Mouse (Mus musculus) E14TG2a.4 (cell line): ENCODE measurements at regions not wholly inside any gene's neighbourhood (a gene's known extent, or its start where the extent isn't known, plus 50 kb on each side); places are given as distances from the start of the nearest gene placed in this dataset.

Source experiments
- CTCF ChIP-seq: conservative IDR thresholded peaks from 2 replicates; pipeline ENCODE4 v1.5.1; 2014; ENCODE audit warnings: low read length
- NANOG ChIP-seq: IDR thresholded peaks from 2 replicates; pipeline ENCODE4 v1.6.1; 2014; ENCODE audit warnings: borderline replicate concordance, low read length, mixed read lengths
- POU5F1 ChIP-seq: IDR thresholded peaks from 2 replicates; pipeline ENCODE4 v1.6.1; 2014; ENCODE audit warnings: low read length, borderline replicate concordance

DNA sequence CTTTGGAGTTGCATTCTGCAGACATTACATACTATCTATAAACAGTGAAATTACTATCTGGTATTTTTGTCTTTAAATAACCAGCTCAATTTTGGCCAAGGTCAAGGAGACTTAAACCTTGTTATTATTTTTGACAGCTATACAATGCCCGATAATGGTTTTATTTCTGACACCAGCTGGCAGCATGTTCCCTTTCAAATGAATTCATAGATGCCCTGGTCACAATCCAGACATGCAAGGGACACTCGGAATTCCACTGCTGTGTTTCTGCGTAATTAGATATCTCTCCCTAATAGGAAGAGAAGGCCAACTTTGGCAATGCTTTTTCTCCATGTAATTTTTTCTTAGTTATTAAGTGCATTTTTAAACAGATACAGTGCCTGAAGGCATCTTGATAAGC lies 87.3 kb downstream of the Gm11146 start:
- no peak for TF ChIP-seq CTCF
- TF ChIP-seq NANOG: no peak
- no peak for TF ChIP-seq POU5F1
